Mouse (Mus musculus) right cerebral cortex, postnatal 10 days (tissue): ENCODE results near the gene Arl3.
A peak's percentile ranks its signal among the peaks of the same experiment; 100 is the strongest.

Experiments used
- DNase-seq, 2 experiments: peaks; one replicate each; pipeline ENCODE4 v3.0.0; 2021; ENCODE audit warnings: low spot score in 2 of 2

The Arl3 gene

DNA sequence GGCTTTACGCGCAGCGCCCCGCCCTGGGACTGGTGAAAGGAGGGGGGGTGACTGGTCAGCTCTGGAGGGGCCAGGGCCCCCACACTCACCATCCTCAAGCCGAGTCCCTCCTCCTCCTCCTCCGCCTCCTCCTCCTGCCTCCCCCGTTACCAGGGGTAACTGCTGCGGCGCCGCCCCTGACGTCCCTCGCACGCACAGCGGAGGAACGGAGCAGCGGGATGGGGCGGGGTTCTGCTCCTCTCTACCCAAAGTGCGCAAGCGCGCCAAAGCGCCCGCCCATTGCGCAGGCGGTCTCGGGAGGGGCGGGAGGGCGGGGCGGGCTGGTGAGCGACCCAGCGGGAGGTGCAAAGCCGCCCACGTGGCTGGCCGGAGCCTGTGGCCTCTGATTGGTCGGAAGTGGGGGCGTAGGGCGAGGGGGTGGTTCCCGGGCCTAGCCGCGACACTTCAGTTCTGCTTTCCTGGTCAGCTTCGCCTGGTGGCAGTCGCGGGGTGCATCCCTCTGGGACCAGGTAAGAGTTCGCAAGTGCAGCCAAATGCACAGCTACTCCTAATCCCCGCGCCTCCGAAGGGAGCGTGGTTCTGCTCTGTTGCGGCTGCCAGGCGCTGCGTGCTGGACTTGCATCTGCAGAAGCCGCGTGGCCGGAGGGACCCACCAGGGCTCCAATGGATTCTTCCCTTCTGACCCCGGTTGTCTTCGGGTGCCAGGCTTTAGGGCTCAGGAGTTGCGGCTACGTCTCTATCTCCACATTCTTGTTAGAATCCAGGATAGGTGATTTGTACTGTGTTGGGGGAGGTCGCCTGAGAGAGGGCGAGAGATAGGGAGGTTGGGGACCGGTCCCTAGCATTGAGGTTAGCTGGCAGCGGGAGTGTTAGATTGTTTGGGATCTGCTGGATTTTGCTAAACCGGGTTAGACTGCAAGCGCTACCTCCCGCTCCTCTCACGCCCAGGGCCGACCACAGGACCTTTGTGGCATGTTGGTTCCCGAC lies at the start of gene Arl3, which contains the start of gene Sfxn2:
TSS of gene Arl3 (minus strand) at position 248 of the 987 bp plus-strand sequence.
TSS of gene Sfxn2 (plus strand) at position 415 of the 987 bp plus-strand sequence.
- peak; percentile 97 for DNase-seq

DNA sequence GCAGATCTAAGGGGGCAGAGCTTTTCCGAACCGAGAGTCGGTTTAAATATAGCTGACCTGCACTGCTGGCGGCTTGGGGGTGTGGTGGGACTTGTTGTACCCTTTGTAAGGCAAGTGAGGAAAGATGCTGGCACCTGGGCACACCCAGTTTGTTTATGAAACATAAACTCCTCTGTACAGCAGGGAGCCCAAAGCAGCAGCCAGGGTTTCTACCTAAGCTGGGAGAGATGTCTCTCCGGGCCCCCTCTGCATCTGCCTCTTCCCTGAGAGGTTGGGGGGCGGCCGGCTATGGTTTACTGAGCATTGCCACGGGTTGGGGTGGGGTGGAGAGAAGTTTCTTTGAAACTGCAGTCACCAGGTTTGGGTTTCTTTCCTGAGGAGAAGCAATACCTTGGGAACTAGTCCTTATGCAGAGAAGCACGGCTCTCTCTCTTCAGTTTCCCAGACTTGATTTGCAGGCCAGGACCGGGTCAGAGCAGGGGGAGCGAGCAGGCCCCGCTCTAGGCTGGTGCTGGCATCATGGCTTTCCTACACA lies 49.7 kb upstream of the Arl3 start:
- no peak for DNase-seq

- no peak for DNase-seq
Observed at GRCm38 (mm10) chr19:46621236-46622183, 48.5 kb upstream of the Arl3 start.

- DNase-seq = peak in 1 of 2 experiments; percentile 52
Observed at GRCm38 (mm10) chr19:46620016-46620808, 47.2 kb upstream of the Arl3 start.

DNA sequence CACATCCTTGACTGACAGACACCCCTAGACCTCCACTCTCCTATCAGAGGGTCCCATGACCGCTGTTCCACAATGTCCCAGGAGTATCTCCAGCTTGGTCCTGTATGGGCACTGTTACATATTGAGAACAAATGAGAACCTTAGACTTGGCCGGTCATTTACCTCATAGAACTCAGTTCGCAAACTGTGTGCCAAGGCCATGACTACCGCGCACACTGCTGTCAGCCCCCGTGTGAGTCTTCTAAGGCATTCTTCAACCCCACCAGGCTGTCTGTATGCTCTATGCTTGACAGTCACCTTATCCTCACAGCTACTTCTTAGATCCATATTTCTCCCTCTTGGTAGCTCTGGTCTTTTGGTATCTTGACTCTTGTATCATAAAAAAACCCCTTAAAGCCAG lies 46.5 kb upstream of the Arl3 start:
- no peak for DNase-seq

- no peak for DNase-seq
Observed at GRCm38 (mm10) chr19:46619001-46619400, 46.0 kb upstream of the Arl3 start.

DNA sequence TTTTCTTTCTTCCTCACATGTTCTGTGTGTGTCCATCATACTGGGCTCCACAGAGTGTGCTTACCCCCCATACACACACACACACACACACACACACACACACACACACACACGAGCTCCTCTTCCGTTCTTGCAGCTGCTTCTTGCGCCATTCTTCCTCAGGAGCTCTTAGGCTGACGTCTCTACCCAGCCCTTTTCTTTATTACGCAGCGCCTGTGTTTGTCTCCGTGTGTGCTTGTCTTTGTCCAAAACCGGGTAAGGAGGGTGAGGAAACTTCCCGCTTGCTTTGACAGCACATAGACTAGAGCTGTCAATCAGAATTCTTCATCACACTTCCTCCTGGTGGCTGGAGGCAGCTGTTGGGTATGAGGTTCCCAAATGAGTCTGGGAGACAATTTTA lies 45.3 kb upstream of the Arl3 start:
- no peak for DNase-seq

- DNase-seq = no peak
Observed at GRCm38 (mm10) chr19:46617361-46617760, 44.4 kb upstream of the Arl3 start.

DNA sequence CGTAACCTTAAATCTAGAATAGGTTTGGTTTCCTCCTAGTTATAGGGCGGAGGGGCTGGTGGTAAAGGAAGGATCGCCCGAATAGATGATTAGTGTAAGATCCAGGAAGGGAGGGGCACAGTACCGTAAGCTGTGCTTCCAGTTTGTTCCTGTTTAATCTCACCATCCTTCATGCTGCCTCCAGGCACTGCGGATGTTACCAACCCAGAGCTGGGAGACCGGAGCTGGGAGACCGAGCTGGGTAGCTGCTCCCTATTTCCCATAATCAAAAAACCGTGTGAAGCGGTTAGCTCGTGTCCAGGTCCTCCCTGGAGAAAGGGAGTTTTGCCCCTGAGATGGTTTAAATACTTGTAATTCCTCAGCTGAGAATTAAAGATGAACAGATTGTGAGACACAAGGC lies 43.4 kb upstream of the Arl3 start:
- DNase-seq = no peak

DNA sequence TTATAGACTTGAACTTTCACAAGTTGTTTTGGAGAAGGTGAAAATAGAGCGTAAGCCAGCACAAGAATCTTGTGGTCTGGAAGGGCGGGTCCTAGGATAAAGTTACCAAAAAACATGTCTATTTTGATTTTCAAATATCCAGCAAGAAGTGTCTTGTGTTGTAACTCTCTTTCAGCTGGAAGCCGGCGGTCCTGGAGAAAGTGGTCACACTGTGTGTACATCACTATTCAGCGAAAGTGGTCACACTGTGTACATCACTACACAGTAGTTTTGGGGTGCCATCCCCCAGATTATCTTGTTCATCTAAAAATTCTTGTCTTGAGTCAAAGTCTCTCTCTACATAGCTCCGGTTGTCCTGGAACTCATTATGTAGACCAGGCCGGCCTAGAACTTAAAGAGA lies 35.2 kb upstream of the Arl3 start:
- DNase-seq = no peak

GRCm38 (mm10) chr19:46607424-46607823 lies 34.4 kb upstream of the Arl3 start:
- no peak for DNase-seq

DNA sequence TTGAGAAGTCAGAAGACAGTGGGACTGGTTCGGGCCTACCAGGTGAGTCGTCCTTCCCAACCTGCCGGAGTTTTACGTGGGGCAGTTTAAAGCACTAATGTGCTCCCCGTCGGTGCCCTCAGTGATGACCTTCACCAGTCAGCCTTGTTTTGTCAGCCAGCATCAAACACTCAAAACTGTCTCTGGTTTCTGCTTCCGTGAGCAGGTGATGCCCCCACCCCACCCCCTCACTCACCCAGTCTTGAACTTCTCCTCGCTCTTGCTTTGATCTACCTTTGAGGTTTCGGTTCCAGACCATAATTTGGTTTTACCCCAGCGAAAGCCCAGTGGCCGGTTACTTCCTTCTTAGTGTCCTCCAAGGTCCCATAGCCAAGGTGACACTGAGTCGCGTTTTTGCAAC lies 33.7 kb upstream of the Arl3 start:
- DNase-seq = no peak

DNA sequence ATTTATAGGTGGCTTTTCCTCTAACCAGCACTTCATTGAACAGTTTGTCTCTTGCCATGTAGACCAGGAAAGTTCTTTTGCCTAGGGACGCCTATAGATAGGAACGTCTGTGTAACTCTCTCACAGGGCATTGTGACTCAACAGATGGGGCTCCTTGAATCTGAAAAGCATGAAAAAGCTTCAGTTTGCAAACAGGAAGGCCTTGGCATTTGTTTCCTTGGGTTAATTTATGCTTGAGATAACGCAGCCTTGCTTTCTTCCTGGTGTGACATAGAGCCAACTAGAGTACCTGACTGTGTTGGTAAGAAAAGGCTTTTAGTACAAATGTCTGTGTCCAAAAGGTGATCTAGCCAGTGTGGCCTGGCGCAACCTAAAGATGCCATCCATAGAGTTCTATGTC lies 29.4 kb upstream of the Arl3 start:
- no peak for DNase-seq

DNA sequence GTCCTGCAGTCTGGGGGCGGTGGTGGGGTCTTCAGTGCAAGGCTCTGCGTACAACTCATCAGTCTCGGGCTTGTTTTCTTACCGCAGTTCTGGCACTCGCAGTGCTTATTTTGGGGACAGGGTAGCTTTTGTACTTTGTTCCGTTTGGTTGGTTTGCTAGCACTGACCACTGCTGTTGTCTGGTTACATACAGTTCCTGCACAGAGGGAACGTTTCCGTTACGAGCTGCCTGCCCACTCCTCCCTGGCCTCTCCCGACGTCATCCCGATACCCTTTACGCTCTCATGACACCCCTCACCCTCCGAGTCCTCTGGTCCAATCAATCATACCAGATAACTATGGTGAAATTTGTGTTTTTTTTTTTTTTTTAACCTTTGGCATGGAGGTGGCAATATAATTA lies 28.5 kb upstream of the Arl3 start:
- no peak for DNase-seq

DNA sequence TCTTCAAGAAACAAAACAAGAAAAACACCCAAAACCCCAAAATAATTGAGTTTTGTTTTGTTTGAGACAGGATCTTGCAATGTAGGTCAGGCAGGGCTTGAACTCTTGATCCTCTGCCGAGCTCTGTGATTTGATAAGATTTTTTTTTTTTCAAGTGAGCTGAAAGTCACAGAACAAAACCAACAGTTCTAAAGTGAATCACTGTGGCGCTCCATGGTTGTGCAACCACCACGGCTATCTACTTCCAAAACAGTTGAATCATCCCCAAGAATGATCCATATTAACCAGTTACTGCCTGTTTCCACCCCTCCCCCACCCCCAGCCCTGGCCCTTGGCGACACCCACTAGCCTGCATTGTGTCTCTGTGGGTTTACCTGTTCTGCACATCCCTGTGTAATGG lies 27.4 kb upstream of the Arl3 start:
- DNase-seq = no peak

DNA sequence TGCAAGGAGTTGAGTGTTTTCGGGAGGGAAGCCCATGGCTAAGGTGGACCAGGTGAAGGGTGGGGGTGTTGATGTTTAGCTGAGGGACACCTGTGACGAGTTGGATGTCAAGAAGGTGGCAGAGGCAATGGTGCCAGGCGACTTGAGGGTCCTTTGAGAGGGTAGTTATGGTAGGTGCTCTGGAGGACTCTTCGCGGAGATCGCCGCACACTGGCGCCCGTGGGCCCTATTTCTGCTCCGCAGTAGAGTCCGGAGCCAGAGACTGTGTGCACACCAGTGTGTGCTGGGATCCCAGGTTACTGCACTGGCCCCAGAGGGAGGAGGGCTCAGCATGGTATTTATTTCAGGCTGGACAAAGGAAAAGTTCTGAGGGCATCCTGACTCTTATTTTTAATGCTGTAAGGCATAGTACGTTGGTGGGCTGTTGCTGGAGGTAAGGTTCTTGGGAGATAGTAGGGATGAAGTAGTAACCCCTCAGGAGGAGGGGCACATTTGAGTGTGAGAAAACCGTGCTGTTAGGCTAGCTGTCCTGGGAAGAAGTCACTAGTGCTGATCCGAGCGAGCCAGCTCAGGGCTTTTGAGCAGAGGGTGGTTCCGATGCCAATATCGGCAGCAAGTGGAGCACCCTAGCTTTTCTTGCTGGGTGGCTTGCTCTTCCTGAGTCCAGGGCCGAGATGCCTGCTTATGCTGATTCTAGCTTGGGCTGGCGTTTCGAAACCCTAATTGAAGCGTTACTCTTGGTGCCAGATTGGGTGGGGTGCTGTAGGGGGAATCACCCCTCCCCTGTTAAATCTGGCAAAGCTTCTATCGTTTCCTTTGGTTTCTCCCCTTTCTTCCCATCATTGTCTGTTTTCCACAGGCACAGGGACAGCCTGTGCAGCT lies 26.6 kb upstream of the Arl3 start:
- DNase-seq = peak in 1 of 2 experiments; percentile 43

DNA sequence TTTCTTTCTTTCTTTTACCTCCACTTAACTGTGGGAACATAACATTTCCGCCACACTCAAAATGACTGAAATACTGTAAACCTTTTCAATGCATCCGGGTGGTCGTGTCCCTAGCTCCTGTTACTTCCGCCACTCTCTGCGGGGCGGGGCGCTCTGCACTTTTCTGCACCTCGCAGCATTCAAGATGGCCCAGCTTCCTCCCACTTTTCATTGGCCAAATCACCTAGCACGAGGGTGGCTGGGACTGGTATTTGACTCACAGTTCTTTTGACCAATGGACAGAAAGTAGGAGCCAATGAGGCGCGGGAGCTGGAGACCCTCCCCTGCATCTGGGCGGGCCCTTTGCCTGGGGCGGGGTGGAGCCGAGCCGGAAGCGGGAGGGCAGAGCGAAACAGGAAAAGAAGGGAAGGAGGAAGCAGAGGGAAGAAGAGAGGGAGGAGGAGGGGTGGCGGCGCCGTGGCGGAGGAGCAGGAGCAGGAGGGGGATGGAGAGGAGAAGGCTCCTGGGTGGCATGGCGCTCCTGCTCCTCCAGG lies 25.8 kb upstream of the Arl3 start, which contains the start of gene Wbp1l:
TSS of gene Wbp1l (plus strand) at position 365 of the 533 bp plus-strand sequence.
- peak; percentile 99 to 100 for DNase-seq

DNA sequence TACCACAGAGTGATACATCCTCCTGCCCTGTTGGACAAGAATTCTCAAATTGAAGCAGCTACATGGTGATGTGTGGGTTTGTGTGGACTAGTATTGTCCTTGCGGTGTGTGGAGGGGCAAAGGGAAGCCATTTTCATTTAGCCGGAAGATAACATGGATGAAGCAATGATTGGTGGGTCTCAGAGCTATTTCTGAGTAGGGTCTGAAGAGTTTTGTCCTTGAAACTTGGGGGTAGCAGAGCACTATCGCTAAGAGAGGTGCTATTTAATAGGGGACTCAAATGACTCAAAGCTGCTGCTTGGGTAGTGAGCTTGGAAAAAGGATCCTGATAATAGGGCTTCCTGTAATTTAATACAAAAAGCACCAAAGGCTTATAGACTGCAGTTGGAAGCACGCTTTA lies 25.2 kb upstream of the Arl3 start:
- DNase-seq = no peak

- DNase-seq = no peak
Observed at GRCm38 (mm10) chr19:46592751-46593439, 19.9 kb upstream of the Arl3 start.
